Mouse (Mus musculus) embryonic stem cell, embryonic (primary cell): ENCODE data around the gene Lypd3.
"Not testable (repeated sequence)": the region's sequence is repeated elsewhere in the genome, so short reads cannot be mapped to it uniquely, and the experiment has no call there.

Experiments used
- CTCF ChIA-PET, 4 experiments: fragments of 300-600 bp in 2 of 4; fragments of 350-600 bp in 2 of 4; sonication (Branson Sonifier 250); formaldehyde crosslinking; loops; one replicate each; lab custom pipeline; 2022; ENCODE audit warnings: inconsistent platforms in 2 of 4; lab: Charles Lee
- POLR2A ChIA-PET, 4 experiments: fragments of 300-600 bp in 2 of 4; fragments of 350-600 bp in 2 of 4; sonication (Branson Sonifier 250); formaldehyde crosslinking; loops; one replicate each; lab custom pipeline; 2022; ENCODE audit warnings: antibody characterized with exemption in 4 of 4, inconsistent platforms in 1 of 4; lab: Charles Lee

The Lypd3 gene

DNA sequence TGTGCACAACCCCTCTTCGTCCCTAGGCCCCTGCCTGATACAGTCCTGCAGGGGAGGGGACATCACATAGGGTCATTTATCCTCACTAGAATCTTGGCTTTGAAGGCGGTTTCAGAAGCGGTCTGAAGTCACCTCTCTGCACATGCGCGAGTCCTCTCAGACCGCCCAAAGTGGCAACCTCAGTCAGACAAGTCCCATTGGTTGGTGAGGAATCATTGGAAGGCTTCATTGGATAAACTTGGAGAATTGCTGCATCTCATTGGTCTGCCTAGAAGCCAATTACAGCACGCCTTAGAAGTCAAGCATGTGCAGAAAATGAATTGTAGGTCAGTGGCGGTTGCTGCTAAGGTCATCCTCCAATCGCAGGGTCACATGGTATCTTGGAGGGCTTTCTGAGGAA lies 40.2 kb downstream of the Lypd3 start, which contains the start of gene Tex101:
TSS of gene Tex101 (minus strand) at position 101 of the 400 bp plus-strand sequence.
- ChIA-PET CTCF (no interaction called here), POLR2A (no interaction called here)

DNA sequence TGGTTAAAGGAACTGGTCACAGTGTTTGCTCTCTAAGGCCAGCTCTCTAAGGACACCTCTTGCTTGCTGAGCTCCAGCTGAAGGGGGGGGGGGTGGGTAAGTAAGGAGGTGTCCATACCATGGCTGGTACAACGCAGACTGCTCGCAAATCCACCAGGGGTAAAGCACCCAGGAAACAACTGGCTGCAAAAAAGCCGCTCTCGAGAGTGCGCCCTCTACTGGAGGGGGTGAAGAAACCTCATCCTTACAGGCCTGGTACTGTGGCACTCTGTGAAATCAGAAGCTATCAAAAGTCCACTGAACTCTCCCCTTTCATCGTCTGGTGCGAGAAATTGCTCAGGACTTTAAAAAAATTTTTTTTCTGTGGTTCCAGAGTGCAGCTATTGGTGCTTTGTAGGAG lies 47.8 kb downstream of the Lypd3 start:
- CTCF ChIA-PET = interaction anchor here in 1 of 4 experiments (0.6 kb wide), 1 partner anchor 222 kb away, joined by 4 read pairs; no protein-coding TSS in a partner anchor
- POLR2A ChIA-PET = not testable (repeated sequence)

DNA sequence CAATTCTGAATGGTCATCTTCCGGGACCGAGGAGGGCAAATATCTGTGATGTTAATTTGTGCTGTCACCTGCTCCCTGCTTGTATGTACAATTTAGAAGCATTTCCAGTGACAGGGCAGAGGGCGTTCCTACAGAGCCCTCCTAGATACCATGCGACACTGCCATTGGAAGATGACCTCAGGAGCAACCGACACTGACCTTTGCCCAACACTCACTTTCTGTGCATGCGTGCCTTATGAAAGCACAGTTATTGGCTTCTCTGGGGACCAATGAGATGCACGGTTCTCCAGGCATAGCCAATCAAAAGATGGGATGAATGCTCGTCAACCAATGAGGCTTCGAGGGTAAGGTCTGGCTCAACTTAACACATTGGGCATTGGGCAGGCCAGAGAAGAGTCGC lies 51.2 kb downstream of the Lypd3 start:
- POLR2A ChIA-PET = interaction anchor here in 1 of 4 experiments (0.6 kb wide), 1 partner anchor 717 kb away, joined by 3 read pairs; no protein-coding TSS in a partner anchor
- CTCF ChIA-PET = not testable (repeated sequence)
